Mouse (Mus musculus) lung, adult 2 months (tissue): ENCODE results near the gene Mybl2. TPM values are rescaled to one million over a fixed set of nuclear protein-coding genes. Genes with fewer than 3 reads are reported as not detected.

ENCODE experiments used
- DNase-seq: peaks from one replicate; pipeline ENCODE4 v3.0.0; 2022
- H3K4me1 ChIP-seq: fragments of 200-500 bp; 2 replicates; pipeline ENCODE4 v1.6.1; 2011; ENCODE audit warnings: low read length; ENCODE audit not compliant: control insufficient read depth, insufficient read depth
- H3K4me3 ChIP-seq: fragments of 200-500 bp; replicated peaks from 2 replicates; pipeline ENCODE3; 2011; ENCODE audit warnings: low read depth, mild to moderate bottlenecking, control low read depth, low read length; ENCODE audit errors: extremely low read depth
- CTCF ChIP-seq: fragments of 200-500 bp; IDR thresholded peaks from 2 replicates; pipeline ENCODE4 v1.5.1; 2011; ENCODE audit warnings: mild to moderate bottlenecking, low read length, control low read depth; ENCODE audit not compliant: insufficient read depth
- POLR2A ChIP-seq: fragments of 200-500 bp; IDR thresholded peaks from 2 replicates; pipeline ENCODE4 v1.6.1; 2011; ENCODE audit warnings: low read depth, mild to moderate bottlenecking, control low read depth, low read length, borderline replicate concordance; ENCODE audit errors: extremely low read depth
- WGBS: fragments of 180-500 bp; shearing (Covaris S2); methylation state at CpG from one replicate; pipeline ENCODE4 v1.1.7; 2018; 5-methylcytosine and 5-hydroxymethylcytosine counted together
- polyA plus RNA-seq: library from polyadenylated mRNA; depleted of rRNA; stranded (reverse); fragments of >200 nt; gene quantifications from 2 replicates; pipeline ENCODE4 v1.2.3, GENCODE M21; 2012; rRNA removed

The Mybl2 gene
- polyA plus RNA-seq, result 1.5 and 1.8 TPM in 2 replicates

DNA sequence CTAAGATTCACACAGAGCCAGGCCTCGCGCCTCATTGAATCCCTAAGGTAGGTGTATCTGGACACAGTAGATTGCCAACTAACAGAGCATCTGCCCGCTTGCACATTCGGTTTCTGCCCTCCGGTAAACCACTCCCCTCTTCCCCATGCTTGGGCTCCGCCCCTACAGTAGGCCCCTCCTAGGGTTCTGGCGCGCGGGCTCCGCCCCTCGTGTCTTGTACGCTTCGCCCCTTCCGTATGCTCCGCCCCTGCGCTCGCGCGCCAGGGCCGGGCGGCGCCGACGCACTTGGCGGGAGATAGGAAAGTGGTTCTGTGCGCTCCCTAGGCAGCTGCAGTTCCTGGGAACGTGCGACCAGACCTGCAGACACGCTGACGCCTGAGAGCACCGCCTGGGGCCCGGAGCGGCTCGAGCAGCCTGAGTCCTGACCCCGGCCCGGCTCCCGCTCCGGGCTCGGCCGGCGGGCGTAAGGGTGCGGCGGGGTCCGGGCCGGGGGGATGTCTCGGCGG is at the start of gene Mybl2:
Gene Mybl2 (plus strand): TSS at position 353 of the 506 bp plus-strand sequence.
- 1% methylated on average over 46 of the region's 48 CpGs for WGBS
- TF ChIP-seq CTCF (no peak), POLR2A (no peak)
- Histone ChIP-seq H3K4me3 (peak within 1 kb of the TSS; percentile 38), H3K4me1 (no peaks in the 10 kb centered on the region)
- peak; percentile 87 for DNase-seq

DNA sequence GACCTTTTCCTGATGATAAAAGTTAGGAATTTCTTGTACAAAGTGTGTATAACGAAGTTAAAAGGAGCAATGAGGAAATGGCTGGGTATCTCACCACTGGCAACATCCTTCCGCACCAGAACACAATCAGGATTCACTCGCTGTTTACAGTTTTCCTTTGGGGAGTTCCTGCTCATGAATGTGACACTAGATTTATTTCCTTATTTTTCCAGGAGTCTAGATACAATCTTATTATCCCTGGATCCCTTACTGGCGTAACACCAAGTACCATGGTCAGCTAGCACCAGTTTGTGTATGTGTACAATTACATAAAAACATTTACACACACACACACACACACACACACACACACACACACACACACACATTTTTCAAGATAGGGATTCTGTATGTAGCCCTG is 47.2 kb upstream of the Mybl2 start:
- Histone ChIP-seq H3K4me3 (no peak overlapping the region), H3K4me1 (no peaks in the 10 kb centered on the region)
- no peak for TF ChIP-seq POLR2A
- TF ChIP-seq CTCF, result no peak
- DNase-seq, result no peak
- WGBS, result 50% methylated on average over 4 of the region's 4 CpGs

- Histone ChIP-seq H3K4me3 (peak within 1 kb of the TSS; percentile 84), H3K4me1 (peaks cover 6% of the 10 kb centered on the region; the same call in 1 of the 2 replicates)
- WGBS, result under 1% methylated on average over 57 of the region's 57 CpGs
- TF ChIP-seq POLR2A (peak; percentile 70; the same call in 1 of the 2 replicates), CTCF (no peak)
- peak; percentile 94 for DNase-seq
These were observed 37.4 kb upstream of the Mybl2 start, which contains the start of gene Ift52 for GRCm38 (mm10) chr2:163016916-163017743. Ift52 (plus strand) TSS chr2:163017354.

- 94% methylated on average over 5 of the region's 5 CpGs for WGBS
- no peak for DNase-seq
- TF ChIP-seq POLR2A, result no peak
- no peak for TF ChIP-seq CTCF
- Histone ChIP-seq H3K4me3 (no peak overlapping the region), H3K4me1 (no peaks in the 10 kb centered on the region)
These were observed 23.2 kb upstream of the Mybl2 start for GRCm38 (mm10) chr2:163031289-163031688.

DNA sequence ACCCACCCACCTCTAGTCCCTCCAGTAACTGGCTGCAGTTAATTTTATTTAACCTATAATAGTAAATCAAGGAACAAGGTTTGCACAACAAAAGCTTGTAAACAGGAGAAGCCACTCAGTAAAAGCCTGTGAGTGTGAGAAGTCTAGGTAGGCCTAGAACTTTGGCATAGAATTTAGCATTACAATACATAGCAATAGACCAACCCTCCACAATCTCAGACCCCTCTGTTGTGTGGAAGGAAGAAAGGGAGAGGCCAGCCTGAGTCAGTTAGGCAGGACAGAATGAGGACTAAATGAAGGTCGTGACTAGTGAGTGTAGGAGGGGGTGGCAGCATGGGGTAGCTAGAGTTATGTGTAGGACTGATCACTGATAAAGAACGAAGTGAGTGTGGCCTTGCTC is 22.7 kb upstream of the Mybl2 start:
- H3K4me1 ChIP-seq, result no peaks in the 10 kb centered on the region
- no peak for DNase-seq
- TF ChIP-seq CTCF (no peak), POLR2A (no peak)
- H3K4me3 ChIP-seq, result no peak overlapping the region
- 83% methylated on average over 2 of the region's 2 CpGs for WGBS

- no peak for DNase-seq
- 53% methylated on average over 4 of the region's 4 CpGs for WGBS
- TF ChIP-seq CTCF (no peak), POLR2A (no peak)
- no peak overlapping the region for H3K4me3 ChIP-seq
- no peaks in the 10 kb centered on the region for H3K4me1 ChIP-seq
These were observed 21.9 kb upstream of the Mybl2 start for GRCm38 (mm10) chr2:163032622-163033021.

DNA sequence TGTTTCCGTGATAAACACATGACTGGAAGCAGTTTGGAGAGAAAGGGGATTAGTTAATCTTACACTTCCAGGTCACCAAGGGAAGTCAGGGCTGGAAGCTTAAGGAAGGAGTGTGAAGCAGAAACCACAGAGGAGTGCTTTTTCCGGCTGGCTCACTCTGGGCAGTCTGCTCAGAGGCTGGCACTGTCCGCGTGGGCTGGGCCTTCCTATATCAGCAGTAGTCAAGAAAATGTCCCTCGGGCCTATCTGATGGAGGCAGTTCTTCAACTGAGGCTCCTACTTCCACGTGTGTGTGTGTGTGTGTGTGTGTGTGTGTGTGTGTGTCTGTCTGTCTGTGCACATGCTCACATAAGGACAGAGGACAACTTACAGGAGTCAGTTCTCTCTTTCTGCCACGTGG is 14.5 kb upstream of the Mybl2 start:
- WGBS, result 85% methylated on average over 7 of the region's 7 CpGs
- TF ChIP-seq POLR2A (no peak), CTCF (no peak)
- no peak overlapping the region for H3K4me3 ChIP-seq
- peaks cover 3% of the 10 kb centered on the region; the same call in 1 of the 2 replicates for H3K4me1 ChIP-seq
- no peak for DNase-seq

DNA sequence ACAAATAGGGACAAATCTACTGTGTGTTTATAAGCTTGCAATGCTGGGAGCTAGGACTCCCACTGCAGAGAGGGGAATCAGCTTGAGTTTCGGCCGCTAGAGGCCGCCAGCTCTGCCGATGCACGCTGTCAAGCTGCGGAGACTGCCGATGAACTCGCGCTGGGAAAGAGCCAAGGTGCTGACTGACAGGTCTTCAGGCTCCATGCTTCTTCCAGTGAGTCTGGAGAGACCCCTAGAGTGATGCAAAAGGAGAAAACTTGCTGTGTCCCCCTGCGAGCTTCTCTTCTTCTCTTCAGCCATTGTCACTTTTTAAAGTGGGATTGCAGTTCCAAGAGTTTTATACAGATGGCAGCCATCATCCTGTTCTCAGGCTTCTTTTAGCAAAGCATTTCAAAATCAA is 6.4 kb upstream of the Mybl2 start:
- Histone ChIP-seq H3K4me1 (peaks cover 9% of the 10 kb centered on the region), H3K4me3 (no peak overlapping the region)
- DNase-seq, result peak; percentile 72
- TF ChIP-seq POLR2A, result no peak
- TF ChIP-seq CTCF, result peak; percentile 84
- WGBS, result 2% methylated on average over 10 of the region's 10 CpGs

DNA sequence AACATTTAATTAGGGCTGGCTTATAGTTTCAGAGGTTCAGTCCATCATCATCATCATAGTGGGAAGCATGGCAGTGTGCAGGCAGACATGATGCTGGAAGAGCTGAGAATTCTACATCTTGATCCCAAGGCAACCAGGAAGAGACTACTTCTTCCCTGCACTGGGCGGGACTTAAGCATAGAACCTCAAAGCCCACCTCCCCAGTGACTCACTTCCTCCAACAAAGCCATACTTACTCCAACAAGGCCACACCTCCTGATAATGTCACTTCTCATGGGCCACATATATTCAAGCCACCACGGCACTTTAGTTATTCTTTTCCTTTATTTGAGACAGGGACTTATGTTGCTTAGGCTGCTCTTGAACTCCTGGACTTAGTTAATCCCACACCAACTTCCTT is 5.4 kb upstream of the Mybl2 start:
- 86% methylated on average over 2 of the region's 2 CpGs for WGBS
- peaks cover 9% of the 10 kb centered on the region for H3K4me1 ChIP-seq
- TF ChIP-seq POLR2A (no peak), CTCF (no peak)

DNA sequence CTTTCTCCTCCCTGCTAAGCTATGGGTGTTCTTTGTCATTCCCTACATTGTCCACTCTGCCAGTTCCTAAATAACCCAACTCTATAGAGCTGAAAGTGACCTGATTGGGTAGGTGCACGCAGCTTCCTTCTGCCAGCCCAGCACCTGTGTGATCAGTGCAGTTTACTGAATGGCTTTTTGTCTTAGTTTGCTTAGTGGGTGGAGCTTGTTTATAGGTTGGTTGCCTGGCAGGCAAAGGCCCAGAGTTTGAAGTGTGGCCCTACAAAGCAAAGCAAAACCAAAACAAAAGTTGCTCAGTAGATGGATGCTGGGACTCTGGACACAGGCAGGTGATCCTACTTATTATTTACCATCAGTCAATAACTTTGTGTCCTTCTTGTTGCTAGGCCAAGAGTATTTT is 2.8 kb upstream of the Mybl2 start:
- Histone ChIP-seq H3K4me1 (no peaks in the 10 kb centered on the region), H3K4me3 (no peak overlapping the region)
- TF ChIP-seq CTCF, result no peak
- TF ChIP-seq POLR2A, result no peak
- 50% methylated on average over 1 of the region's 1 CpGs for WGBS
- no peak for DNase-seq

More for the DNA sequence above, 5.4 kb upstream of the Mybl2 start:
- no peak overlapping the region for H3K4me3 ChIP-seq
- DNase-seq, result no peak
